Mouse (Mus musculus): ENCODE measurements at regions not wholly inside any gene's neighbourhood (a gene's known extent, or its start where the extent isn't known, plus 50 kb on each side); places are given as distances from the start of the nearest gene placed in this dataset.
"Not testable (repeated sequence)": the region's sequence is repeated elsewhere in the genome, so short reads cannot be mapped to it uniquely, and the experiment has no call there.

- Histone ChIP-seq H3K9ac (no peak overlapping the region), H3K4me3 (no peak overlapping the region), H3K27ac (no peak overlapping the region), H3K9me3 (no peaks in the 10 kb centered on the region), H3K36me3 (replicated peaks) (no peaks in the 10 kb centered on the region), H3K4me1 (no peaks in the 10 kb centered on the region), H3K27me3 (replicated peaks) (no peaks in the 10 kb centered on the region), H3K4me2 (no peak overlapping the region)
- 87% methylated on average over 2 of the region's 2 CpGs for WGBS
- ATAC-seq (replicated peaks) = no peak
These were observed 207.6 kb upstream of the Steap1 start for GRCm38 (mm10) chr5:5956716-5957115.

GRCm38 (mm10) chr5:5955783-5956182 lies 206.7 kb upstream of the Steap1 start:
- H3K4me3 ChIP-seq = no peak overlapping the region
- H3K27ac ChIP-seq = no peak overlapping the region
- H3K9me3 ChIP-seq = no peaks in the 10 kb centered on the region
- WGBS = 85% methylated on average over 2 of the region's 2 CpGs
- no peaks in the 10 kb centered on the region for H3K27me3 ChIP-seq (replicated peaks)
- H3K4me1 ChIP-seq = no peaks in the 10 kb centered on the region
- H3K36me3 ChIP-seq (replicated peaks) = no peaks in the 10 kb centered on the region
- H3K9ac ChIP-seq = no peak overlapping the region
- H3K4me2 ChIP-seq = no peak overlapping the region
- ATAC-seq (replicated peaks) = no peak

GRCm38 (mm10) chr5:5925796-5926195 lies 176.7 kb upstream of the Steap1 start:
- H3K9me3 ChIP-seq = no peaks in the 10 kb centered on the region
- no peak overlapping the region for H3K4me3 ChIP-seq
- no peaks in the 10 kb centered on the region for H3K4me1 ChIP-seq
- no peaks in the 10 kb centered on the region for H3K27me3 ChIP-seq (replicated peaks)
- H3K36me3 ChIP-seq (replicated peaks) = no peaks in the 10 kb centered on the region
- WGBS = 66% methylated on average over 3 of the region's 3 CpGs
- H3K4me2 ChIP-seq = no peak overlapping the region
- no peak overlapping the region for H3K9ac ChIP-seq
- no peak overlapping the region for H3K27ac ChIP-seq
- no peak for ATAC-seq (replicated peaks)

- Histone ChIP-seq H3K27ac (no peak overlapping the region), H3K27me3 (replicated peaks) (no peaks in the 10 kb centered on the region), H3K4me2 (no peak overlapping the region), H3K4me3 (no peak overlapping the region), H3K9me3 (no peaks in the 10 kb centered on the region), H3K9ac (no peak overlapping the region), H3K36me3 (replicated peaks) (no peaks in the 10 kb centered on the region), H3K4me1 (no peaks in the 10 kb centered on the region)
- 19% methylated on average over 1 of the region's 1 CpGs for WGBS
- no peak; the same call in 1 of the 2 replicates for ATAC-seq (replicated peaks)
These were observed 167.3 kb upstream of the Steap1 start for GRCm38 (mm10) chr5:5916427-5916826.

- Histone ChIP-seq H3K27me3 (replicated peaks) (no peaks in the 10 kb centered on the region), H3K4me3 (no peak overlapping the region), H3K9ac (no peak overlapping the region), H3K9me3 (no peaks in the 10 kb centered on the region), H3K4me2 (no peak overlapping the region), H3K36me3 (replicated peaks) (no peaks in the 10 kb centered on the region), H3K4me1 (no peaks in the 10 kb centered on the region), H3K27ac (no peak overlapping the region)
- no peak for ATAC-seq (replicated peaks)
- 87% methylated on average over 2 of the region's 2 CpGs for WGBS
These were observed 140.2 kb upstream of the Steap1 start for GRCm38 (mm10) chr5:5889376-5889775.

GRCm38 (mm10) chr5:5873425-5873824 lies 124.3 kb upstream of the Steap1 start:
- Histone ChIP-seq H3K4me3 (no peak overlapping the region), H3K9ac (no peak overlapping the region), H3K4me1 (no peaks in the 10 kb centered on the region), H3K4me2 (no peak overlapping the region), H3K27ac (no peak overlapping the region), H3K9me3 (no peaks in the 10 kb centered on the region), H3K36me3 (replicated peaks) (no peaks in the 10 kb centered on the region), H3K27me3 (replicated peaks) (no peaks in the 10 kb centered on the region)
- 93% methylated on average over 5 of the region's 5 CpGs for WGBS
- no peak for ATAC-seq (replicated peaks)

GRCm38 (mm10) chr5:5856146-5856724 lies 107.1 kb upstream of the Steap1 start:
- no peak; the same call in 1 of the 2 replicates for ATAC-seq (replicated peaks)

GRCm38 (mm10) chr5:5845805-5846496 lies 96.8 kb upstream of the Steap1 start:
- Histone ChIP-seq H3K4me3 (no peak overlapping the region), H3K4me2 (no peak overlapping the region), H3K9me3 (no peaks in the 10 kb centered on the region), H3K27me3 (replicated peaks) (no peaks in the 10 kb centered on the region), H3K4me1 (peaks cover 3% of the 10 kb centered on the region; the same call in 1 of the 2 replicates), H3K27ac (no peak overlapping the region), H3K36me3 (replicated peaks) (no peaks in the 10 kb centered on the region), H3K9ac (no peak overlapping the region)
- peak; percentile 92 for ATAC-seq (replicated peaks)
- WGBS = 44% methylated on average over 9 of the region's 9 CpGs

More at GRCm38 (mm10) chr5:5856146-5856724, 107.1 kb upstream of the Steap1 start:
- Histone ChIP-seq H3K4me2 (no peak overlapping the region), H3K36me3 (replicated peaks) (no peaks in the 10 kb centered on the region), H3K27ac (no peak overlapping the region), H3K4me1 (no peaks in the 10 kb centered on the region), H3K9ac (no peak overlapping the region), H3K27me3 (replicated peaks) (no peaks in the 10 kb centered on the region), H3K9me3 (no peaks in the 10 kb centered on the region), H3K4me3 (no peak overlapping the region)
- WGBS = 74% methylated on average over 12 of the region's 12 CpGs

- ATAC-seq (replicated peaks) = no peak
- H3K27ac ChIP-seq = no peak overlapping the region
- WGBS = 92% methylated on average over 3 of the region's 3 CpGs
- no peak overlapping the region for H3K4me2 ChIP-seq
- H3K36me3 ChIP-seq (replicated peaks) = no peaks in the 10 kb centered on the region
- H3K9me3 ChIP-seq = no peaks in the 10 kb centered on the region
- H3K9ac ChIP-seq = no peak overlapping the region
- no peak overlapping the region for H3K4me3 ChIP-seq
- no peaks in the 10 kb centered on the region for H3K27me3 ChIP-seq (replicated peaks)
- H3K4me1 ChIP-seq = peaks cover 3% of the 10 kb centered on the region; the same call in 1 of the 2 replicates
These were observed 95.2 kb upstream of the Steap1 start for GRCm38 (mm10) chr5:5844312-5844711.

- H3K27me3 ChIP-seq (replicated peaks) = no peaks in the 10 kb centered on the region
- no peak overlapping the region for H3K27ac ChIP-seq
- H3K9me3 ChIP-seq = no peaks in the 10 kb centered on the region
- 64% methylated on average over 3 of the region's 3 CpGs for WGBS
- H3K4me3 ChIP-seq = no peak overlapping the region
- H3K4me1 ChIP-seq = no peaks in the 10 kb centered on the region
- H3K9ac ChIP-seq = no peak overlapping the region
- H3K4me2 ChIP-seq = no peak overlapping the region
- ATAC-seq (replicated peaks) = no peak
- H3K36me3 ChIP-seq (replicated peaks) = no peaks in the 10 kb centered on the region
These were observed 89.6 kb upstream of the Steap1 start for GRCm38 (mm10) chr5:5838767-5839166.

GRCm38 (mm10) chr5:5822666-5823065 lies 73.5 kb upstream of the Steap1 start:
- 86% methylated on average over 9 of the region's 9 CpGs for WGBS
- not testable (repeated sequence) for H3K27me3 ChIP-seq (replicated peaks); H3K4me2 ChIP-seq; ATAC-seq (replicated peaks); H3K36me3 ChIP-seq (replicated peaks); H3K27ac ChIP-seq; H3K4me1 ChIP-seq; H3K9ac ChIP-seq; H3K4me3 ChIP-seq; H3K9me3 ChIP-seq
